Mouse (Mus musculus): ENCODE results near the gene Scn8a.
A peak's percentile ranks its signal among the peaks of the same experiment; 100 is the strongest.

Gene Scn8a

DNA sequence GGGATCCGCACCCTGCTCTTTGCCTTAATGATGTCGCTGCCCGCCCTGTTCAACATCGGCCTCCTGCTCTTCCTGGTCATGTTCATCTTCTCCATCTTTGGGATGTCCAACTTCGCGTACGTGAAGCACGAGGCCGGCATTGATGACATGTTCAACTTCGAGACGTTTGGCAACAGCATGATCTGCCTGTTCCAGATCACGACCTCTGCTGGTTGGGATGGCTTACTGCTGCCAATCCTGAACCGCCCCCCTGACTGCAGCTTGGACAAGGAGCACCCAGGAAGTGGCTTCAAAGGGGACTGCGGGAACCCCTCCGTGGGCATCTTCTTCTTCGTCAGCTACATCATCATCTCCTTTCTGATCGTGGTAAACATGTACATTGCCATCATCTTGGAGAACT lies 170.0 kb downstream of the Scn8a start:
- DNase-seq (ENCODE audit: low spot score in 2 of 2) = no peak

DNA sequence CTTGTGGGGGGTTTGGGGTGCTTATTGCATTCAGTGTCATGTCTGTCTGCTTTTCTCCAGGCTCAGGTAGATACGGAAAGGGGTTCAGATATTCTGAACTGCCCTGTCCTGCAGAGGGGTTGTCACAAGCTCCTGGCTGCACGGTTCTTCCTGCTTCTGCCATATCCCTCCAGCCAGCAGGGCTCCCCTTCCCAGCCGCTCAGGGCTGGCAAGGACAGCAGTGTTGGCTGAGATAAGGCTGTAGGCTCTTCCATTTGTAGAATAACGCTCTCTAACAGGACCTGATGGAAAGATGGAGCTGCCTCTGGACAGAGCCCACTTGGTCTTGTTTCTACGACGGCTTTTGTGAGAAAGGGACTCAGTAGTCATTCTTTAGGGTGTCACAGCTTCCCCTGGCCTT lies 172.3 kb downstream of the Scn8a start:
- no peak for DNase-seq (ENCODE audit: low spot score in 2 of 2)

- peak in 1 of 2 experiments; percentile 61 for DNase-seq (ENCODE audit: low spot score in 2 of 2)
Measured at GRCm38 (mm10) chr15:101042613-101043012, 173.0 kb downstream of the Scn8a start.

- DNase-seq (ENCODE audit: low spot score in 2 of 2) = no peak
Measured at GRCm38 (mm10) chr15:101044531-101044930, 174.9 kb downstream of the Scn8a start.

GRCm38 (mm10) chr15:101046039-101046526 lies 176.4 kb downstream of the Scn8a start:
- no peak for DNase-seq (ENCODE audit: low spot score in 2 of 2)

DNA sequence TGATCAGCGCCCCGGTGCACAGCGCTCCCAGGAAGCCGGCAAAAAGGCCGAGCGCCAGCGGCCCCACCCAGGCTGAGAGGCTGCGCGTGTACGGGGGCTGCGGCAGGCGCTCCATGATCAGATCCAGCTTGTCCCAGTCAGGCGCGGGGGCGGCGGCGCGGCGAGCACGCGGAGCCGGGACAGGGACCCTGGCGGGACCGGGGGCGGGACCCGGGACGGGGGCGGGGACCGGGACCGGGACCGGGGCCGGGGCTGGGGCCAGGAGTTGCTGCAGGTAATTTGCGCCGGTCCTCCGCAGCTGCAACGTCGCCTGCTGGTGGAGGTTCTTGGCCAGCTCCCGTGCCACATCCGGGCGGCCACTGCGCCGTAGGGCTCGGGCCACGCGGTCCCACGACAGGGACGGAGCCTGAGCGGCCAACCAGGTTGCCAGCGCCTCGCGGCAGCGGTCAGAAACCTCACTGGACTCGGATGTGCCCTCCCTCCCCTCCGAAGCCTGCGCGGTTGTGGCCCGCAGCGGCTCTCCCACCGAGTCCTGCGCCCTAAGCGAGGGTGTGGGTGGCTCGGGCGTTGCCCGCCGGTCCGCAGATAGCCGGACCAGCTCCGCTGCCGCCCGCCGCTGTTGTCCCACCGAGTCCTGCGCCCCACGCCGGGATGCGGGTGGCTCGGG lies 177.0 kb downstream of the Scn8a start:
- DNase-seq (ENCODE audit: low spot score in 2 of 2) = peak in 1 of 2 experiments; percentile 33

DNA sequence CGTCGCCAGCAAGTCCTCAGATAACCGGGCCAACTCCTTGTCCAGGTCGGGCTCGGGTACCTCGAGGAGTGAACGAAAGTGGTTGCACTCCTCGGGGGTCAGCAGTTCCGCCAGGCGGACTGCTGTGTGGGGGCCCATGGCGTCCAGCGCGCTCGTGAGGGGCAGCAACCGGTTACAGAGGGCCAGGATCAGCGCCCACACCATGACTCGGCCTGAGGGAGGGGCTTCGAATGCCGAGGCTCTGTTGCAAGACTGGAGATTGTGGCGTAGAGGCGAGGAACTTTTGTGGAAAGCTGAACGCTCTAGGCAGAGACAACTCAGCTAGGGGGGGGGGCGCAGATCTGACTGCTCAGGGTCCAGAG lies 177.5 kb downstream of the Scn8a start, which contains the start of gene Gm47841:
TSS of gene Gm47841 (minus strand) at position 204 of the 362 bp plus-strand sequence.
- DNase-seq (ENCODE audit: low spot score in 2 of 2) = no peak

DNA sequence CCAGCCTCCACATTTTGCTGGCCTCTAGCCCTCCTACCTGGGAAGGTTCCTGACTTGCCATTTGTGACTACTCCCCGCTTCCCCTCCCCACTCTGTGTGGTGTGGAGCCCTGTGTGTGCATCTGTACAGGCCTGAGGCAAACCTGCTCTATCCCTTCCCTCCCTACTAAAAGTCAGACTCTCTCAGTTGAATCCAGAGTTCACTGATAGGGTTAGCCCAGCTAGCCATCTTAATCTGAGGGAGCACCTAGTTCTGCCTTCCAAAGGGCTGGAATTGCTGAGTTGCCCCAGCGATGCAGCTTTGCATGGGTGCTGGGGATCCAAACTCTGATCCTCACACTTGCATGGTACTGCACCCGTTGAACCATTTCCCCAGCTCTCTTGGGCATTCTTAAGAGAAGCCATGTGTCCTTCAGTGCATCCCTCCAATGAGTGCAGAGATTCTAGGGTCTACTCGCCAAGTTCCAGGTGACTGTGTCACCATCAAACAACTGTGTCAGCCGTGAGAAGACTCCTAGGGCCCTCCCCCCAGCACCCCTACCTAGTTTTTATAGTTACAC lies 178.8 kb downstream of the Scn8a start:
- no peak for DNase-seq (ENCODE audit: low spot score in 2 of 2)

GRCm38 (mm10) chr15:101051869-101052268 lies 182.2 kb downstream of the Scn8a start:
- no peak for DNase-seq (ENCODE audit: low spot score in 2 of 2)

- DNase-seq (ENCODE audit: low spot score in 2 of 2) = no peak
Measured at GRCm38 (mm10) chr15:101052560-101053501, 183.2 kb downstream of the Scn8a start.

DNA sequence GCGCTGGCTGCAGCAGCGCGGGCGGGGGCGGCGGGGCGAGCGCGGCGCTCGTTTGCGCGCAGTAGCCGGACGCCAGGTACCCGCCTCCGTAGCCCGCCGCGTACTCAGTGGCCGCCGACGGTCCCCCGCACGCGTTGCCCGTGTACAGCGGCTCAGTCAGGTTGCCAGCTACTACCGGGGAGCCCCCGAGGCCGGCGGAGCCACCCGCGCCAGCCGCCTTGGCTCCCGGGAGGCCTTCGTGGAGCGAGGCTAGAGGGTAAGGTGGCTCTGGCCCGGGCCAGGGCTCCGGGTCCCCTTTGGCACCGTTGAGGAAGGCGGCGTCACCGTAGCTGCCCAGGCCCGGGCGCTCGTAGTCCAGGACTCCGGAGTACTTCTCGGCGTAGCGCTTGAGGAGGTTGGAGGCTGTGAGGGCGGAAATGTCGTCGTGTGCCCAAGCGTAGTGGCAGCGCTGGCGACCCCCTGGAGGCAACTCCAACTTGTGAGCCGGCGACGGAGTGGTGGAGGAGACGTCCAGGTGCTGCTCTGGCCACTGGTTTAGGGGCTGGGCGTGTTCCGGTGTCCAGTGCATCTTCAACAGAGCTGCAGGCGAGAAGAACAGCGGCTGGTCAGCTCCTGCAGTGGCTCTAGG lies 184.3 kb downstream of the Scn8a start:
- DNase-seq (ENCODE audit: low spot score in 2 of 2) = no peak

GRCm38 (mm10) chr15:101054541-101054940 lies 184.9 kb downstream of the Scn8a start:
- no peak for DNase-seq (ENCODE audit: low spot score in 2 of 2)

DNA sequence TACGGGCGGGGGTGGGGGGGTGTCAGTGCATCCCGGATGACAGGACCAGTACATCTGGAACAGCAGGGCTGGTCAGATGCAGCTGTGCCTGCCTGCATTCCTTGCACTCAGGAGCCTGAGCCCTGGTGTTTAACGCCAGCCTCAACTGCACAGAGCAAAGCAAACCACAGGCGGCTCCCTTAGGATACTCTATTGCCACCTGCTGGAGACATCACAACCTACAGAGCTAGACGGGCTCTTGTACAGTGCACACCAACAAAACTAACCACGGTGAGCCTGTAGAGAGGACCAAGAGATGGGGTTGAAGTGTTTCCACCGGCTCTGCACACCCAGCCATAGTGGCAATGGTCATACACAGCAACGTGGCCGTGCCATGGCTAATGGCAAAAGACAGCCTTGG lies 186.6 kb downstream of the Scn8a start:
- DNase-seq (ENCODE audit: low spot score in 2 of 2) = peak in 1 of 2 experiments; percentile 57

GRCm38 (mm10) chr15:101059570-101060279 lies 190.1 kb downstream of the Scn8a start:
- DNase-seq (ENCODE audit: low spot score in 2 of 2) = no peak

DNA sequence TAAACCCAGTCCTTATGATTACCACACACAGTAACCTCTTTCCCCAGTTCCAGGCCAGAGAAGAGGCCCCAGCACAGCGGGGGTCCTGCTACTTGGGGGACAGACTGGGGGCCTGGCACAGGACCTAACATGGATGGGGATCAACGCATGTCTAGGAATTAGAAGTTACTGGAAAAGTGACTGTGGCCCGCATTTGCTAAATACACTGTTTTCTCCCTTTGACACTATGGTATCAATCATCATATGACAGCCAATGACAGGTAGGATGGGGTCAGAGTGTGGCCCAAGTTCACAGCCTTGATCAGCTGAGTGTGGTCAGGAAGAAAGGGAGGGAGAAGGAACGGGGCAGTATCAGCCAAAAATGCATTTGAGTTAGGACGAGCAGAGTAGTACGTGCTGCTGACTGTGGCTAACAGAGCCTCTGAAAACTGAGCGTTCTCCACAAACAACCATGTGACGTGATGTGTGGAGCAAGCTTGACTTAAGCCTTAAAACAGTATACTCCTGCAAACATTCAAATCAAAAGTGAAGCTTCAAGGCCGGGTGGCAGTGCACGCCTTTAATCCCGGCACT lies 190.7 kb downstream of the Scn8a start:
- DNase-seq (ENCODE audit: low spot score in 2 of 2) = no peak

DNA sequence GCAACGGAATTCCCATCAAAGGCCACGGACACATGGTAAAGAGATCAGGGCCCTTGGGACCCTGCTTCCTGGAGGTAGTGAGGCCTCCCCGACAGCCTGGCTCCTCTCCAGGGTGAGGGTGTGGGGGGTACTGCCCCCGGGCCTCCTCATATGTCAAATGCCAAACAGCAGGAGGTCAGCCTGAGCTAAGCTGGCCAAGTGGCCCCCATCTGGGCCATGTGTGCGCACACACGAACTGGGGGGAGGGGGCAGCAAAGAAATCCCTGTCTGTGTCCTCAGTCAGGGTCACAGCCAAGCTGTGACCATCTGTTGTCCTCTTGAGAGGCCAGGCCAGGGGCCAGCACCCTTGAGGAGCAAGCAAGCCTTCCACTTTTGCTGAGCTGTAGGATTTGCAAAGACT lies 195.4 kb downstream of the Scn8a start:
- no peak for DNase-seq (ENCODE audit: low spot score in 2 of 2)

- no peak for DNase-seq (ENCODE audit: low spot score in 2 of 2)
Measured at GRCm38 (mm10) chr15:101066364-101066847, 196.7 kb downstream of the Scn8a start.

GRCm38 (mm10) chr15:101066920-101067696 lies 197.4 kb downstream of the Scn8a start:
- DNase-seq (ENCODE audit: low spot score in 2 of 2) = no peak

DNA sequence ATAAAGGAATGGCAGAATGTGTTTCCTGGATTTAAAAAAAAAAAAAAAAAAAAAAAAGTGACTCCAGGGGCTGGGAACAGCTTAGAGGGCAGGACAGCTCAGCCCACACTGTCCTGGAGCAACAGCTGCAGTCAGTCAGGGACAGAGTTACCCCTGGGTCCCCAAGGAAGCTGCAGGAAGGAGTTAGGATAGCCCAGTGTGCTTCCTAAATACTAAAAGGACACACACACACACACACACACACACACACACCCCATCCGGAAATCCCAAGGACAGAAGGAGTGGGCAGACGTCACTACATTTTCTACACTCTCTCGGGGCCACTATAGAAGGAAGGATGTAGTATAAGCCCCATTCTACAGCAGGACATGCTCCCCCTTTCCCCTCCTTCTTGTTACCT lies 198.4 kb downstream of the Scn8a start:
- DNase-seq (ENCODE audit: low spot score in 2 of 2) = no peak

DNA sequence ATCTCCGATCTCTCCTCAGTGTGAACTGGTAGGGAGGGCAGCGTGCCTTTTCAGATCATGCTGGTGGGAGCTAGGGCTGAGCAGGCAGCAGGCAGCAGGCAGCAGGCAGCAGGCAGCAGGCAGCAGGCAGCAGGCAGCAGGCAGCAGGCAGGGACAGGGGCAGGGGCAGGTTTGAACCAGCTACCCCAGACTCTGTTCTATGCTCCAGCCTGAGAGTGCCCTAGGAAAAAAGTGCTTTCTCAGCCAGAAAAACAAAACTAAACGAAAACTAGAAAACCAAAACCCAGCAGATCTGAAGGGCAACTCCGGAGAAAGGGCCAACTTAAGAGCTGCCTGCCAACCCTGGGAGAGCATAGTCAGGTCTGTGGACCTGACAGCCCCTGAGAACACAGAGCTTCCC lies 199.0 kb downstream of the Scn8a start:
- no peak for DNase-seq (ENCODE audit: low spot score in 2 of 2)

Measured in frontal cortex, postnatal 10 days (tissue).